Mouse (Mus musculus) 416B (cell line): ENCODE results near the gene Eef1g.

ENCODE experiments used
- DNase-seq: peaks from one replicate; pipeline ENCODE4 v3.0.0; 2011; ENCODE audit warnings: low read depth

Eef1g gene

DNA sequence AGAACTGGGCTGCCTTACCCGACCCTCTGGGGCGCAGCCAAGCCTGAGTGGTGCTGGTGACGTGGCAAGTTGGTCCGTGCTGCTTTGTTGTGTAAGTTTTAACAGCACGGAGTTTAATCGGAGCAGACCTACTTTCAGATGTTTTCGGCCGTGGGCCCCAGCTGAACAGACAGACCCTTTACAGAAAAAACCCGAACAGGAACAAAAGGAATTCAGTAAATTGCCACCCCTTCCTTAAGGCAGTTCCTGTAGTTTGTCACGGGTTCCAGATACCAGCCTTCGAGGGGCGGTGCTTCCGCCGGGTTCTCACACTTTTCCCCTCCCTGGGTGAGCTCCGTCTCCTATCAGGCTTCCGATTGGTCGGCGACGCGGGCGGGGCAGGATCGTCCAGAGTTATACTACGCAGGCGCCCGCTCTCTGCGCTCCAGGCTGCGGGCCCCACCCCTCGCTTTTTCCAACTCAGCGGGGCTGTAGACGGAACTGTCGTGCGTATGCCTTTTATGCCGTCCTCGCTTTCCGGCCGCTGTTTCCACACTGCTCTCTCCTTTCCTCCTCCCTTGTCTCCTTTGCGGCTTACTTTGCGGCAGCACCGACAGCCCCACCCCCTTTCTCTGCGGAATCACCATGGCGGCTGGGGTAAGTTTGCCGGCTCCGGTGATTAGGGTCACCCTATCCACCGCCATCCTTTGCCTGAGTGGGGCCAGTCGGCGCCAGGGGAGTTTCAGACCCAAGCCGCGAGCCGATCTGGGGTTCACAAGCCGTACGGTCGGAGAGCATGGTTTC, at the start of gene Eef1g:
Gene Eef1g, plus strand, starts transcription at position 452 of the 783 bp plus-strand sequence.
- peak; percentile 100 for DNase-seq

DNA sequence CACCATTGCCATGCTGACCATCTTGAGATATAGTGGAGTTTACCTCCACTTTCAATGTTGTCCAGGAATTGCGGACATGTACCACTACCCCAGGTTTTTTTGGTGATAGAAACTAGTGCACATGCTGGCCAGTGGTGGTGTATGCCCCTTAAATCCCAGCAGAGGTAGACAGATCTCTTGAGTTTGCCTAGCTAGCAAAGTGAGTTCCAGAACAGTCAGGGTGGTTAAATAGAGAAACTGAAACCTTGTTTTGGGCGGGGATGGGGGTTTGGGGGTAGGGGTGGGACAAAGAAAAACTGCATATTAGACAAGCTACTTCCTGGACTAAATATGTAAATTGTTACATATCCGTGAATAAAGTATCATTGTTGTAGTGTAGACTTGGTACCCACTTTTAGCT, 47.8 kb upstream of the Eef1g start:
- DNase-seq, result no peak

DNA sequence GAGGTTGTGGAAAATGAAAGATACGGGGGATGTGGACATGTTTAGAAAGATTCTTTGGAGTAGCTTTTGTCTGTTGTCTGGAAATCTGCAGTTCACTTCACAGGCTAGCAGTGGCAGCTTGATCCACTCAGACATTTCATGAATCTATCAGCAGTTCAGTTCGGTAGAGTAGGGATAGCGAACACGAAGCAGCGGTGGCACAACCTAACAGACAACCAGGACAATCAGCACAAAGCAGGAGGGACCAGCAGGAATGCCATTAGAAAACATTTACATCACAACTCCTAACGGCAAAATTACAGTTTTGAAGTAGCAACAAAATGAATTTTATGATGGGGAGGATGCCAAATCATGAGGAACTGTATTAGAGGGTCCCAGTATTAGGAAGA, 47.2 kb upstream of the Eef1g start:
- DNase-seq, result no peak

DNA sequence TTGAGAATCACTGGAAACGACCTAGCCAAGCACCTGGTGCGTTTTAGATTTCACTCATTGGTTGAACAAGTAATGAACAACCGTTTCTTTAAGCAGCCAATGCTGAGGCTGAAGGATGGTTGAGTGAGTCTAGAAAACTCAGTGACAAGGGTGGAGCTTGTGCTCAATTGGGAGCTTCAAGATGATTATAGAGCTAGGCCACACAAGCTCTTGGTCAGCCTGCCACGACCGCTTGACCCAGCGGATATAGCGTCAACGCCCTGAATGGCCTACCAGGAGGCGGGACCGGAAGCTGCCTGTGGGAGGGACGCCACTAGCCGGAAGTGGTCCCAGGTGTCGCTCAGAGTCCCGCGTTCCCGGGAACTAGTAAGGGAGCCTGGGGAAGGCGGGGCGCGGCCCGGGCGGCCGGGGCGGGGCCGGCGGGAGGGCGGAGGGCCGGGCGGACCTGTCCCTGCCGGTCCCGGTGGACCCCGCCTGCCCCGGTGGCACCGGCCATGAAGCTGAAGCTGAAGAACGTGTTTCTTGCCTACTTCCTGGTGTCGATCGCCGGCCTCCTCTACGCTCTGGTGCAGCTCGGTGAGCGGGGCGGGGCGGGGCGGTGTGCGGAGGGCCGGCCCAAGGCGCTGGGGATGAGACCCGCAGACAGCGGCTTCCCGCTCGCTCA, 46.6 kb upstream of the Eef1g start, which contains the start of gene B3gat3:
Gene B3gat3, plus strand, starts transcription at position 302 of the 664 bp plus-strand sequence.
- peak; percentile 95 for DNase-seq

DNA sequence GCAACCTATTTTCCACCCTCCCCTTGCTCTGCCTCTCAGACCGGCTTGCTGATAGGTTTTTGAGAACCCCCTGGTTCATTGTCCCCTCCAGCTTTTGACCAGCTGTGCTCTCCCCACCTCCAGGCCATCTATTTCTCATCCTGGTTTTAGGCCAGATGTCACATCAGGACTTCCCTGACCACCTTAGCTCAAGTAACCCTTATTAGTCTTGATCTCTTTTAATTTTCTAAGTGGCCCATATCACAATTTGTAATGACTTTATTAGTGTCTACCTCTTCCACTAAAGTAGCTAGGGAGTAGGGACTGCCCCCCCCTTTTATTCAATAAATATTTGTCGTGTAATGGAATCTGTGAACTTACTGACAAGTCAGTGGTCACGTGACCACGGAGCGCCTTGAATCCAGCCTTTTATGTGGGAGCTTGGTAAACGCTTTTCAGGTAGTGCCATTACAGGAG, 46.0 kb upstream of the Eef1g start:
- peak; percentile 87 for DNase-seq

DNA sequence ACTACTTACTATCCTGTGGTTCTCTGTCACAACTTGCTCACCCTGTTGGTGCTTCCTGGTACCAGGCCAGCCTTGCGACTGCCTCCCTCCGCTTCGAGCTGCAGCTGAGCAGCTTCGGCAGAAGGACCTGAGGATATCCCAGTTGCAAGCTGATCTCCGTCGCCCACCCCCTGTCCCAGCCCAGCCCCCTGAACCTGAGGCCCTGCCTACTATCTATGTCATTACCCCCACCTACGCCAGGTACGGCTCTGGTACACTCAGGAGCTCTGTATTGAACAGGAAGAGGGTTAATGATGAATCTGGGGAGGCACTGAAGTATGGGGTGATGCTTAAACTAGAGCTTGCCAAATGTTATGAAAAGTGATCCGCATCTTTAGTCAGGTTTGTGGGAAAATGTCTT, 45.1 kb upstream of the Eef1g start:
- DNase-seq, result no peak

- DNase-seq, result no peak
Measured at GRCm38 (mm10) chr19:8926766-8927165, 40.1 kb upstream of the Eef1g start.

DNA sequence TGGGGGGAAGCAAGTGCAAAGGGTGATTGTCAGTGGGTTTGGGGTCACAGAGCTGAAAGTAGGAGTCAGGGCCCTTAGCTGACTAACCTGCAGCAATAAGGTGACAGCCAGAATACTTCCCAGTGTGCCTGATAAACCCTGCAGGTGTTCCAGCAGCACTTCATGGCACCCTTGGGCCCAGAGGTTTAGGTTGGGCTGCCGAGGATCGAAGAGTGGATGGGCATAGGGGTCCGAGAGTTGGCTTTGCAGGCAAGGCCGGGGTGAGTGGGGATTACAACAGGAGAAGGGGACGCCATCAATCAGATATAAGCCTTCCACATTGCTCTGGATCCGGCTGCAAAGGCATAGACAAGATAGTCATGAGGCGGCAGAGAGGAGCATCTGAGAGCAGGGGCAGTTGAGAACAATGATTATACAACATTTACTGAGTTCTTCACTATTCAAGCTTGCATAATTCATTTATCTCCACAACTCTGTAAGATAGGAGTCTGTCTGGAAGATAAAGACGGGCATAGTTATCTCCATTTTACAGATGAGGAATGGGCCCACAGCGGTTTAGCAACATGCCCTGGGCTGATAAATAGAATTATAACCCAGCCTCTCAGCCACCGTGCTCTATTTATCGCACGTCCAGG, 38.8 kb upstream of the Eef1g start:
- DNase-seq, result no peak

- no peak for DNase-seq
Measured at GRCm38 (mm10) chr19:8928689-8929223, 38.1 kb upstream of the Eef1g start.

DNA sequence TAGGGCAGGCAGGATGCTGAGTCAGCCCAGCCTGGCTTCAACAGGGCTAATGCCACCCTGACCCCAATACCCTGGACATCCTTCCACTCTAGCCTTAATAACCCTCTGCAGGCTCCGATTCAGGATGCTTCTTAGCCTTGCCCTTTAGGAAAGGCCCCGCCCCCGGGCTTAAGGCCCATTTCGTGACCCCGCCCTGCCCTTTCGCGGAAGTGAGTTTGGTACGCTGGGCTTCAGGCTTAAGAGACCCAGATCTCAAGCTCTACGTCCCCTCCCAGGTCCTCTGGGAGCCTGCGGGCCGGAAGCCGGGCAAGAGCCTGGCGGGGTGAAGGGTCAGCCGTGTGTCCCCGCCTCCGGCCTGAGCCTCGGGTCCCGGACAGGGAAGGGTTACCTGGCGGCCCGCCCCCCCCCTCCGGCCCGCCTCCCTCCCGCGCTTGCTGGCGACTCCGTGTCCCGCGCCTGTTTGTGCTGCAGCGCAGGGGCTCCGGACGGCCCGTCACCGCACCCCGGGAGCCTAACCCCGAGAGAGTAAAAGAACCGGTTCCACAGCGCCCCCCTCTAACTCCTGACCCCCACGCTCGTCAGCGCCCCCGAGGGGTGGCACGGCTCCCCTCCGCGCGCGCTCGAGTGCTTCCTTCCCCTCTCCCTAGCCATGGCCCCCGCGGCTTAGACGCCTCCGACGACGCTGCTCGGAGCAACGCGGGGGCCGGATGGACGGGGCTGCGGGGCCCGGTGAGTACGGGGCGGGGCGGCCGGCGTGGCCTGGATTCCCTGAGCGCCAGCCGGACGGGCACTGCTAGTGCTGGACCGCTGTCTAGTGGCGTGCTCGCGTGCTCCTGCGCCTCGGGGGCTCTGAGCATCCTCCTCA, 37.4 kb upstream of the Eef1g start, which contains the start of the genes Rom1 and Eml3:
Gene Rom1, minus strand, starts transcription at position 133 of the 865 bp plus-strand sequence.
Gene Eml3, plus strand, starts transcription at position 329 of the 865 bp plus-strand sequence.
- DNase-seq, result peak; percentile 93

- DNase-seq, result peak; percentile 41
Measured at GRCm38 (mm10) chr19:8930117-8930516, 36.7 kb upstream of the Eef1g start.

GRCm38 (mm10) chr19:8930771-8931170, 36.1 kb upstream of the Eef1g start:
- DNase-seq, result no peak

GRCm38 (mm10) chr19:8936736-8937135, 30.1 kb upstream of the Eef1g start:
- no peak for DNase-seq

DNA sequence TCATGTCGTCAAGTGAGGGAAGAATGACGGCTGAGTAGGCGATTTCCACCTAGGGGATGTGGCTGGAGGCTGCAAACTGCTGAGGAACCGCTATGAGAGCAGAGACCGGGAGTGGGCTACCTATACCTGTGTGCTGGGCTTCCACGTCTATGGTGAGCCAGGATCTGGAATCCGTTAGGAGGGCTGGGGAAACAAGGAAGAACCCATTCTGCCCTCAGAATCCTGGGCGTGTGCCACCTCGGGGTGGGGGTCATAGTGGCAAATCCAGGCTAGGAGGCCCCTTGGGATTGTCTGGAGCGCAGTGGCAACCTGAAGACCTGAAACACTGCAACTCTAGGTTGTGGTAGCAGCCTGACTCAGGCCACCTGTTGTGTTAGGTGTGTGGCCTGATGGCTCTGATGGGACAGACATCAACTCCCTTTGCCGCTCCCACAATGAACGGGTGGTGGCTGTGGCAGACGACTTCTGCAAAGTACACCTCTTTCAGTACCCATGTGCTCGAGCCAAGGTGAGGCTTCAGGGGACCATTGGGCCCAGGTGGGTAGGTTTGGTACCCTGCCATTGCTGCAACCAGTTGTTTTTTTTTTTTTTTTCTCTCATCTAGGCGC, 26.2 kb upstream of the Eef1g start:
- no peak for DNase-seq

DNA sequence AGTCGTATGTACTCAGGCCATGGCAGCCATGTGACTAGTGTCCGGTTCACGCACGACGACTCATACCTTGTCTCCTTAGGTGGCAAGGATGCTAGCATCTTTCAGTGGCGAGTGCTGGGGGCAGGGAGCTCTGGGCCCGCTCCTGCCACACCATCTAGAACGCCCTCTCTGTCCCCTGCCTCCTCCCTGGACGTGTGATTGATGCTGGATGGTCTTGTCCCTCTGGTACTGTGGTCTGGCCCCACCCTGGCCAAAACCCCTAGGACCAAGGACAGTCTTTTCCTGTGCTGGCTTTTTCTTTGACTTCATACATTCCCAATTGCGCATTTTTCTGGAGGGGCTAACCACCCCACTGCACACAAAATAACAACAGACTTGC, 25.7 kb upstream of the Eef1g start:
- peak; percentile 38 for DNase-seq

GRCm38 (mm10) chr19:8941515-8942217, 25.2 kb upstream of the Eef1g start, which contains the start of gene Mta2:
TSS of gene Mta2 (plus strand) at chr19:8941875.
- peak; percentile 95 for DNase-seq

GRCm38 (mm10) chr19:8942276-8942964, 24.4 kb upstream of the Eef1g start:
- peak; percentile 65 for DNase-seq

GRCm38 (mm10) chr19:8943047-8943446, 23.8 kb upstream of the Eef1g start:
- DNase-seq, result peak; percentile 28

- DNase-seq, result peak; percentile 91
Measured at GRCm38 (mm10) chr19:8944062-8944461, 22.8 kb upstream of the Eef1g start.

DNA sequence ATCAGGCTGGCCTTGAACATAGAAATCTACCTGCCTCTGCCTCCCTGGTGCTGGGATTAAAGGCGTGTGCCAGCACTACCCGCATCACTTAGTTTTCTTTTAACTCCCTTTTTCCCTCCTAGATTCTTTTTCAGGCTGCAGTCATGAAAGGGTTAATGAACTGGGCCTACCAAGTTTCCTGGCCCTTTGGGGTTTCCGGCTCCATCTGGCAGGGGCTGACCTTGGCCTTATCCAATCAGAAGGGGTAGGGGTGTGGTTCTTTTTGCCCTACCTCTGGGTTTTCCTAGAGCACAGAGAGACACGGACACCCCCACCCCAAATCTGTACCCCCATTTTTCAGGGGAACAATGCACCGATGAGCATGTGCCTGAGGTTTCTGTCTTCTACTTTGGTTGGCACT, 22.1 kb upstream of the Eef1g start:
- peak; percentile 94 for DNase-seq
